Mouse (Mus musculus) adrenal gland, postnatal 25 days (tissue): Measurements from ENCODE around the gene Gm21863. TPM values are rescaled to one million over a fixed set of nuclear protein-coding genes. Genes with fewer than 3 reads are reported as not detected.
"Not testable (repeated sequence)": the region's sequence is repeated elsewhere in the genome, so short reads cannot be mapped to it uniquely, and the experiment has no call there.

Experiments used
- DNase-seq: peaks from one replicate; pipeline ENCODE4 v3.0.0; 2021; ENCODE audit warnings: mixed read lengths
- long read RNA-seq: library from polyadenylated mRNA; stranded (forward); transcript quantifications from one replicate; pipeline ENCODE4 v2.0.0, GENCODE M21; 2021
- total RNA-seq: library from RNA; stranded (reverse); gene quantifications from 2 replicates; pipeline ENCODE4 v1.2.3, GENCODE M21; 2021

The Gm21863 gene
- not detected in 2 replicates for total RNA-seq
- long read RNA-seq = 0 reads

GRCm38 (mm10) chr12:19953869-19954555 is at the start of gene Gm21863:
Gm21863 (plus strand) TSS chr12:19954505.
- not testable (repeated sequence) for DNase-seq

GRCm38 (mm10) chr12:19928049-19928448 is 26.3 kb upstream of the Gm21863 start:
- not testable (repeated sequence) for DNase-seq
